Mouse (Mus musculus): Measurements from ENCODE around the gene Rabgef1.

DNA sequence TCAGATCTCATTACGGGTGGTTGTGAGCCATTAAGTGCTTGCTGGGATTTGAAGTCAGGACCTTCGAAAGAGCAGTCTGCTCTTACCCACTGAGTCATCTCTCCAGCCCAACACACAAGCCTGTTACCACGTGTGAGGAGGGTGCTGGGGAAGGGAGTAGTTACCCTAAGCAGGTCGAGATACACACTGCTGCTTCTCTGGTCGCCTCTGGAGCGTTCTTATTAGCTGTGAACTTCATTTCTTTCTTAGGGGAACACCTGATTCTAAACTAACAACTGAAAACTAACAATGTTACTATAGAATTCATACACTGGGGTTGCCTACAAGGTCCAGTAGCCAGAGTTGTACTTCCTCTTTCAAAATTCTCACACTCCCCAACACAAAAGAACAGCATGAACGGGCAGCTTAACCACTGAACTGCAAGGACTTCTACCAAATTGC lies 11.8 kb upstream of the Rabgef1 start:
- TF ChIP-seq CTCF (IDR thresholded peaks at IDR 0.05; ENCODE audit: low read depth, low read length) (no peak), TAL1 (conservative IDR thresholded peaks at IDR 0.05; ENCODE audit: low read depth, low read length) (no peak), GATA1 (IDR thresholded peaks at IDR 0.05; ENCODE audit: borderline replicate concordance, low read length) (no peak)

Data from G1E (cell line).